Mouse (Mus musculus): Measurements from ENCODE around the gene Tet1.
"Not testable (repeated sequence)": the region's sequence is repeated elsewhere in the genome, so short reads cannot be mapped to it uniquely, and the experiment has no call there.

The Tet1 gene

GRCm38 (mm10) chr10:62908896-62909295, at the start of gene Tet1:
Gene Tet1, minus strand, starts transcription at chr10:62908996.
- not testable (repeated sequence) for DNase-seq

DNA sequence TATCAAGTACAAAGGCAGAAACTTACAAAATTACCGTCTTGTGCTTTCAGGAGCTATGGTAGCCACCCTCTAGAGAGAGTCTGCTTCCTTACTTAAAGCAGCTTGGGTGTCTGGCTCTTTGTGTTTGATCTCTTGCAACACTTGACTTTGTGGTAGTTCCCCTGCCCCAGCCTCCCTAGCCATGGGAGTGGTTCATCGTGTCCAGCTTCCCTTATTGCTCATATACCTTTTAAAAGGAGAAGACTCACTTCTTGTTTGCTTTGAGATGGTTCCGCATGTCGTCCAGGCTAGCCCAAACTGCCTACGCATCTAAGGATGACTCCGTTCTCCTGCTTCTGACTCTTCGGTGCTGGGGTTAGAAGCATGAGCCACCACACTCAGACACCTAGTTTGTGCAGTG, 39.8 kb upstream of the Tet1 start:
- DNase-seq, result peak; percentile 53

DNA sequence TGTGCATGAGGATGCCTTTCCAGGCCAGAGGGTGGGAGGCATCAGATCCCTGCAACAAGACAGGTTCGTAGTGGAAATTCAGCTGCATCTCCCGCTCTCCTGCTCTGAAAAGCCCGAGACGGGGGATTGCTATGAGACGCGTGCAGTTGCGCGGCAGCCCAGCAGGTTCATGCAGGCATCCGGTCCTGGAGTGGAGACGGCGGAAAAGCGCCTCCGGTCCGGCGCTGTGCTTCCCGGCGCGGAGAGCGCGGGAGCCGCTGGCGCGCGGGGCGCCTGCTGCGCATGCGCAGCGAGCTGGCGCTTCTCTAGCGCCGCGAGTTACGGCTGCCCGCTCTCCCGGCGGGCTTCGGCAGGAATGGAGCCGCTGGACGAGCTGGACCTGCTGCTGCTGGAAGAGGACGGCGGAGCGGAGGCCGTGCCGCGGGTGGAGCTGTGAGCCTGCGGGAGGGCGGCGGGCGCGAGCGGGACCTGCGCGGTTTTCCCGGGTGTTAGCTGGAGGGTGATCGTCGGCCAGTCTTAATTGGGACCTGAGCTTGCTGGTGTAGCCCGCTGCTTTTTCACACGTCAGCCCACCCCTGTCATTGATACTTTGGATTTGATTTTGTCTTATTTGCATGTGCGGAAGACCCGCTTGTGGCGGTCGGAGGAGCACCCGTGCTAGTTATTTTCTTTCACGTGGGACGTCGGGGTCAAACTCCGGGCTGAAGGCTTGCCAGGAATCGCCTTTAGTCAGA, 38.1 kb upstream of the Tet1 start, which contains the start of gene Dna2:
Dna2 (plus strand) TSS at position 289 of the 734 bp plus-strand sequence.
- peak; percentile 72 for DNase-seq

DNA sequence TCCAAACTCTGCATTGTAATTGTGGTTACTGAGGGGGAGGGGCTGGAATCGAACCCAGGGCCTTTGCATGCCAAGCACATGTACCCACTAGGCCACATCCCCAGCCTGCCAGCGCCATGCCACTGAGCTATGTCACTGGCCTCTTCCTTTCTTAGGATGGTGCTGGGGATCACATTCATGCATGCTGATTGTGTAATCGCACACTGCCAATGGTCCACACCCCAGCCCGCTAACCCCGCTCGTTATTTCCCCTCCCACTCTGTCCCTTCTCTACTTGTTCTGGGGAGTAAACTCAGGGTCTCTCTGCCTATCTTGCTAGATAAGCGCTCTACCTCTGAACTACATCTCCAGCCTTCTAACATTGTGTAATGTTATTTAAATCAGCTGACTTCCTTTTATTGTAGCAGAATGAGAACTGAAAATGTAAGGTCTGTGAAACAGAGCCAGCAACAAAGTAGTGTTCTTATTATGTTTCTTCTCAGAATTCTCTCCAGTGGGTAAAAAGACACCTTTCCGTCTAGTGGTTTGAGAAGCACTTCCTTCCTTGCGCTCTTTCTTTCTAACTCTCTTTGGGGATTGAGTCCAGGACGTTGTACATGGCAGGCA, 36.3 kb upstream of the Tet1 start:
- DNase-seq, result peak; percentile 8

DNA sequence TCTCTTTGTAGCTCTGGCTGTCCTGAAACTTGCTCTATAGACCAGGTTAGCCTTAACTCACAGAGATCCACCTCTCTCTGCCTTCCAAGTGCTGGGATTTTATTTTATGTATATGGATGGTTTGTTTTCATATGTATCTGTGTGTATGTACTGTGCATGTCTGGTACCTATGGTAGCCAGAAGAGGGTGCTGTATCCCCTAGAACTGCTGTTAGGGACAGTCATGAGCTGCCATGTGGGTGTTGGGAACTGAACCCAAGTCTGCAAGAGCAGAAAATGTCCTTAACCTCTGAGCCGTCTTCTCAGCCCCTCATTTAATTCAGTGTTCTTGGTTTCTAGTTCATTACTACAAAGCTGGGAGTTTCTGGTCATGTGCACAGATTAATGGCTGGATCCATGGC, 23.6 kb upstream of the Tet1 start:
- DNase-seq, result no peak

- no peak for DNase-seq
Measured at GRCm38 (mm10) chr10:62924096-62924635, 15.4 kb upstream of the Tet1 start.

GRCm38 (mm10) chr10:62920766-62921156, 12.0 kb upstream of the Tet1 start:
- DNase-seq, result no peak

GRCm38 (mm10) chr10:62919925-62920765, 11.3 kb upstream of the Tet1 start, which contains the start of gene Slc25a16:
Gene Slc25a16, plus strand, starts transcription at chr10:62920633.
- DNase-seq, result peak; percentile 93

GRCm38 (mm10) chr10:62918985-62919384, 10.2 kb upstream of the Tet1 start:
- no peak for DNase-seq

GRCm38 (mm10) chr10:62911120-62911519, 2.3 kb upstream of the Tet1 start:
- DNase-seq, result no peak

DNA sequence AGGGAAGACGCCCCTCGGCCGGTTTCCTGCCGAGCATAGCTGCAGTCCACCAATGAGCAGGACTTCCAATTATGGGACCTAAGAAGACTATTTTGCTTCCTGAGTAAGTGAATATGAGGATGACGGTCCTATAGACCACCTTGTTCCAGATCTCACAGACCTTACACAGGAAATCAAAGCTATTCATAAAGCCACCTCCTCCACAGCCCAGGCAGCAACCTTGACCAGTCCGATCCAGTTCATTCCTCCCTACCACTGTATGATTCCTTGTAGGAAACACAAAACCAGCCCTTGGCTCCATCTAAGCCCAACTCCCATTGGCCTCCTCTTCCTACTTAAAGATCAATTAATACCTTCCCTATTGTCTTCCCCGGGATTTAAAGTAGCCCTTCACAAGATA, 2.5 kb downstream of the Tet1 start:
- no peak for DNase-seq

- DNase-seq, result no peak
Measured at GRCm38 (mm10) chr10:62902829-62903228, 6.0 kb downstream of the Tet1 start.

GRCm38 (mm10) chr10:62901826-62902225, 7.0 kb downstream of the Tet1 start:
- DNase-seq, result no peak

DNA sequence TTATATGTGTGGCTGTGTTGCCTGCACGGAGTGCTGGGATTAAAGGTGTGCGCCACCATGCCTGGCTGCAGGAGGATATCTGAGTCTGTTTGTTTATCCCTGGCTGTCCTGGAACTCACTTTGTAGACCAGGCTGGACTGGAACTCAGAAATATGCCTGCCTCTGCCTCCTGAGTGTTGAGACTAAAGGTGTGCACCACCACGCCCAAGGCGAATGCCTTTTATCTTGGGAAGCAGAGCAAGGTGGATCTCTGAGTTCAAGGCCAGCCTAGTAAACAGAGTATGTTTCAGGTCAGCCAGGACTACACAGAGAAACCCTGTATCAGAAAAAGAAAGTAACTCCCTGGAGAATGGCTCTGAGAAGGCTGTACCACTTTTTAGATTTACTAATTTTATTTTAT, 8.7 kb downstream of the Tet1 start:
- DNase-seq, result no peak

GRCm38 (mm10) chr10:62898061-62898460, 10.7 kb downstream of the Tet1 start:
- DNase-seq, result no peak

DNA sequence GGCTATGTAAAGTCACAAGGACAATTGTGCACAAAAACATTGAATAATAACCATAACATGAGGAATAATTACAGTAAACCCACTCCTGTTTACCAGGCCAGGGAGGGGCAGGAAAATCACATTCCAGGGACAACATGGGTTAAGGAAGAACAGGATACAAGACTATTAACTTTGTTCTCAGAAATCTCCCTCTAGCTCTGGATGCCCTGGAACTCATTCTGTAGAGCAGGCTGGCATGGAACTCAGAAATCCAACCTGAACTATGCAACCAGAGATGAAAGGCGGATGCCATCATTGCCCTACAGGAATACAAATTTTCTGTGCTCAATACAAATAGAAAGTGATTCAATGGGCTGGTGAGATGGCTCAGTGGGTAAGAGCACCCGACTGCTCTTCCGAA, 11.4 kb downstream of the Tet1 start:
- no peak for DNase-seq

- no peak for DNase-seq
Measured at GRCm38 (mm10) chr10:62896774-62897173, 12.0 kb downstream of the Tet1 start.

- no peak for DNase-seq
Measured at GRCm38 (mm10) chr10:62896035-62896434, 12.8 kb downstream of the Tet1 start.

GRCm38 (mm10) chr10:62895386-62895785, 13.4 kb downstream of the Tet1 start:
- DNase-seq, result peak; percentile 81

- DNase-seq, result no peak
Measured at GRCm38 (mm10) chr10:62894447-62894846, 14.3 kb downstream of the Tet1 start.

- no peak for DNase-seq
Measured at GRCm38 (mm10) chr10:62893356-62893884, 15.4 kb downstream of the Tet1 start.

GRCm38 (mm10) chr10:62892549-62893232, 16.1 kb downstream of the Tet1 start:
- no peak for DNase-seq

All from lung, postnatal 36 days (tissue).